Mouse (Mus musculus): Measurements from ENCODE around the gene 2610028H24Rik.

Gene 2610028H24Rik

DNA sequence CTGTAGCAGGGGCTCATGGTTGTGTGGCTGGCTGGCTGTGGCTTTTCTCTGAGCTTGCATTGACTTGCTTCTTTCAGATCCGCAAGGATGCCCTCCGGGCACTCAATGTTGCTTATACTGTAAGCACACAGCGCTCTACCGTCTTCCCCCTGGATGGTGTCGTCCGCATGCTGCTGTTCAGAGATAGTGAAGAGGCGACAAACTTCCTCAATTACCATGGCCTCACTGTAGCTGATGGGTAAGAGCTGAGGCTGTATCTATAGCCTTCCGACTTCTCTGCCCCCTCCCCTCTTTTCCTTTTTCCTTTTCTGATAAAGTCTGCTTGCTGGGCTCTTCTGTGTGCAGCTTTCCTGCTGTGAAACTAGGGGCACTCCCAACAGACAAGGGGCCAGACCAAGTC, 39.4 kb downstream of the 2610028H24Rik start:
- DNase-seq (ENCODE audit: low spot score in 2 of 2) = no peak

DNA sequence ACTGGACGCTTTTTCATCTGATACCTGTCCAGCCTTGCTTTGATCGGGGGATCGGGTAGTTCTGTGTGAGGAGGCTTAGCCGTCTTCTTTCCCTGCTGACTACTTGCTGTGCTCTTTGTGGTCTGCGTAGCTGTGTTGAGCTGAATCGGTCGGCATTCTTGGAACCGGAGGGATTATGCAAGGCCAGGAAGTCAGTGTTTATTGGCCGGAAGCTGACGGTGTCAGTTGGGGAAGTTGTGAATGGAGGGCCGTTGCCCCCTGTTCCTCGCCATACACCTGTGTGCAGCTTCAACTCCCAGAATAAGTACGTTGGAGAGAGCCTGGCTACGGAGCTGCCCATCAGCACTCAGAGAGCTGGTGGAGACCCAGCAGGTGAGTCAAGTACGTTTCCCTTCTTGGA, 40.3 kb downstream of the 2610028H24Rik start:
- no peak for DNase-seq (ENCODE audit: low spot score in 2 of 2)

DNA sequence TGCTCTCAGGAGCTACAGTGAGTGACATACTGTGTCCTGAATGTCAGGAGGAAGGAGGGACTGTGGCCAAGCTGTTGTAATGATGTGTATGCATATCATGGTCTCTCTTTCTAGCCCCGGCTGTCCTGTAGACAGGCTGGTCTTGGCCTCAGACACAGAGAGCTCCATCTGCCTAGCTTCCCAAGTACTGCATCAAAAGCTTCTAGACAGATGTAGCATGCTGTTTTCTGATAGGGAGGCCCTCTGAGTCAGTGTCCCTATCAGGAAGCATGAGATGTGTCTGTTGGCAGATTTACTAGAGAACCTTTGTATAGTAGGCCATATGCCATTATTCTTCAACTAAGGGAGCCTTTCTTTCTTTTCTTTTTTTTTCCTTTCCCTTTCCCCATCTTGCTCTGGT, 44.6 kb downstream of the 2610028H24Rik start:
- DNase-seq (ENCODE audit: low spot score in 2 of 2) = no peak

DNA sequence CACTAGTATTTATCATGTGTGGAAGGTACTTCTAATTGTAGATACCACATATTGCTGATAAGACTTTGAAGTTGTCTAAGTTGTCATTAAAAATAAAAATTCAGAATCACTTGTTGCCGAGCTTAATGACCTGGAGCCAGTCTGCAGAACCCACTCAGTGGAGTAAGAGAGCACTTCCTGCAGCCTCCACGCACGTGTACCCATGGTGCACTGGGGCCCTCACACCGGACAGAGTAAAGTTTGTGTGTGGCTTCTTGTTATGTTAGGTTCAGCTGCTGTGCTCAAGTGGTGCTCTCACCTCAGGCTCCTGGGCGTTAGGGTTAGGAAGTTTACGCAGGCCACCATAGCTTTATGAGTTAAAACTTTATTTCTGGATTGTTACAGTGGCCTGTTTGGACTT, 46.6 kb downstream of the 2610028H24Rik start:
- DNase-seq (ENCODE audit: low spot score in 2 of 2) = no peak

DNA sequence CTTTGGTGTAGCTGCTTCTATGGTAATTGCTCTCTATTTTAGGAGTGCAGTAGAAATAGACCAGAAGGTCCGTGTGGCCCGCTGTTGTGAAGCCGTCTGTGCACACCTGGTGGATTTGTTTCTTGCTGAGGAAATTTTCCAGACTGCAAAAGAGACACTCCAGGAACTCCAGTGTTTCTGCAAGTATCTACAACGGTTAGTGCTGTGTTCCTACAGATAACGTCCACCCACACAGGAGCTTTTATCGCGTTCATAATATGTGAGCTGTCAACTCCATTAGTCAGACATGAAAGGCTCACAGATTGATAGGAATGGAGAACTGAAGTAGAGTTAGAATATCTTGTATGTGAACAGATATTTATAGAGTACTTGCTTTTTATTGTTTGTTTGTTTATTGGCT, 47.5 kb downstream of the 2610028H24Rik start:
- no peak for DNase-seq (ENCODE audit: low spot score in 2 of 2)

DNA sequence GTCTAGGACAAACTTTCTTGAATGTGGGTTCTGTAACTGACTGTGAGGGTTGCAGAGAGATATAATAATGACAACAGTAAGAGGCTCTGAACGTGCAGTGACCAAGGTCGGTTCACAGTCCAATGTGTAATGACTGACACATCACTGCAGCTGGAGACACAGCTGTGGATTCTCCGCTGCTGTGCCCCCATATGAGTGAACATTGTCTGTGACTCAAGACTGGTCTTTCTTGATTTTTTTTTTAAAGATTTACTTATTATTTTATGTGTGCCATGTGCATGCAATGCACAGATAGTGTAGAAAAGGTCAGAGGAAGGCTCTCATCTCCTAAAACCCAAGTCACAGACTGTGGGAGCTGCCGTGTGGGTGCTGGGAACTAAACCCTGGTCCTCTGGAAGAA, 48.6 kb downstream of the 2610028H24Rik start:
- no peak for DNase-seq (ENCODE audit: low spot score in 2 of 2)

DNA sequence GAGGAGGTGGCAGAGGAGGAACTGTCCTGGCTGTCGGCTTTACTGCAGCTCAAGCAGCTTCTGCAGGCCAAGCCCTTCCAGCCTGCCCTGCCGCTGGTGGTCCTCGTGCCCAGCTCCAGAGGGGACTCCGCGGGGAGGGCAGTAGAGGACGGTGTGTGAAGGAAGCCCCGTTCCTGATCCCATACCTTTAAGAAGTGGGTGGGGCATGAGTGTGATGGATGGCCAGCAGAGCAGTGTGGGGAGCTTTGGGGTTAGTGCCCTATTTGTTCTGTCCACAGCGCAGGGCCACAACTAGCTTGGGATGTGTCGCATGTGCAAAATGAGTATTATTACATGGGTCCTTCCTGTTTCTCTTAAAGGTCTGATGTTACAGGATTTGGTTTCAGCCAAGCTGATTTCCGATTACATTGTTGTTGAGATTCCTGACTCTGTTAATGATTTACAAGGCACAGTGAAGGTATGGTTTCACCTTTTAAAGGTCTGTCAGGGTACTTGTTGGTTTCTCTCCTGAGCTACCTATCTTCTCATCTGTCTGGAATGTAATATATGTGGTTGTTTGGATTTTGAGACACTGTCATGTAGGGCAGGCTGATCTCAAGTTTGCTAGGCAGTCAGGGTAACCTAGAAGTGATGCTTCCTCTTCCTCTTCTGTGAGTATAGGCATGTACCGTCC, 55.5 kb downstream of the 2610028H24Rik start:
- no peak for DNase-seq (ENCODE audit: low spot score in 2 of 2)

DNA sequence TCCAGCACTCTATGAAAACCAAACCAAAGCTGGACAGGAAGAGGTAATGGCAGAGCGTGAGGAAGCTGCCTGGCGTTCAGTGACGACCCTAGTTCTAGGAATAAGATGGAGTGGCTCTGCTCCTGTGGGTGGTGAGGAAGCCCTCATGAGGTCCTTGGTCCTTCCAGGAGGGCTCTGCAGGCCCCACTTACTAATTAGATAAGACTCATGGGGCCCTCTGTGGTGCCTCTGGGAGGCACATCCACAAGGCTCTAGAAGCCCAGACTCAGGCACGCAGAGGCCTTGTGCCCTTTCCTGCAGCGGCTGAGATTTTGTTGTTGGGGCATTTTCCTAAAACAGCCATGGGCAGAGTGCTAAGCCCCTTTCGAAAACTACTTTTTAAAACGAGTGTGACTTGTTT, 57.0 kb downstream of the 2610028H24Rik start:
- no peak for DNase-seq (ENCODE audit: low spot score in 2 of 2)

Measured in urinary bladder, postnatal 36 days (tissue).